ENCODE assay signal across 8 mouse cellular contexts in genomic region chr7:19149626-19150025, GRCm38 (mm10). TPM values are rescaled to one million over a fixed set of nuclear protein-coding genes. Genes with fewer than 3 reads are reported as not detected.
DNase-seq lines count a peak whose midpoint lies in the region; ATAC-seq and TF ChIP-seq lines count a peak whose summit lies in the region.

Gene Snrpd2, plus strand, starts transcription at chr7:19149722.

- no peak for TF ChIP-seq CTCF in CH12.LX (conservative IDR thresholded peaks at IDR 0.05 in 1 of 2, IDR thresholded peaks at IDR 0.05 in 1 of 2; ENCODE audit: low read depth in 2 of 2, low read length in 2 of 2)
- TF ChIP-seq CTCF in testis, adult 2 months (IDR thresholded peaks at IDR 0.05; ENCODE audit: control insufficient read depth, insufficient read depth, insufficient replicate concordance, low read depth, low read length), result no peak

- in situ Hi-C loops in CH12.LX (cut with MboI; ENCODE audit: low pct_ligation_motif_present, low pct_unique_long_range_greater_than_20kb, low sequenced_read_pairs), result no loop called here

- peak; percentile 97 for DNase-seq in CH12.LX (ENCODE audit: extremely low read depth)
- DNase-seq in c-Kit-positive CD71-positive TER-119-negative erythroid progenitor cells, embryonic 14.5 days (ENCODE audit: low read depth), result peak; percentile 93
- peak; percentile 97 for DNase-seq in forebrain, embryonic 11.5 days (ENCODE audit: low spot score)
- DNase-seq in kidney, postnatal 4 days, result peak; percentile 99 to 100

- H3K27ac ChIP-seq in CH12.LX (ENCODE audit: insufficient read depth, low read depth), result peak within 1 kb of the TSS; percentile 25
- peak within 1 kb of the TSS; percentile 76; the same call in 1 of the 2 replicates for H3K27ac ChIP-seq in forebrain, embryonic 11.5 days (ENCODE audit: low read depth, low read length)
- peak within 1 kb of the TSS; percentile 87 for H3K27ac ChIP-seq in heart, embryonic 16.5 days (ENCODE audit: low read length)
- peak within 1 kb of the TSS; percentile 85 for H3K27ac ChIP-seq in liver, embryonic 16.5 days (ENCODE audit: low read length)
- peak within 1 kb of the TSS; percentile 87 for H3K27ac ChIP-seq in neural tube, embryonic 13.5 days (replicated peaks)
- H3K27ac ChIP-seq in testis, adult 2 months (ENCODE audit: control insufficient read depth, insufficient read depth, low read depth, low read length), result peak within 1 kb of the TSS; percentile 95

- no peak for TF ChIP-seq EP300 in CH12.LX (IDR thresholded peaks at IDR 0.05; ENCODE audit: low read length)

- peak; percentile 95 for TF ChIP-seq POLR2A in CH12.LX (IDR thresholded peaks at IDR 0.05; ENCODE audit: low read depth, low read length)
- TF ChIP-seq POLR2A in testis, adult 2 months (IDR thresholded peaks at IDR 0.05; ENCODE audit: control insufficient read depth, low read depth, low read length), result peak; percentile 90

- under 1% methylated on average over 24 of the region's 24 CpGs for WGBS in forebrain, embryonic 11.5 days
- WGBS in heart, embryonic 16.5 days, result under 1% methylated on average over 24 of the region's 24 CpGs
- WGBS in liver, embryonic 16.5 days (ENCODE audit: insufficient replicate concordance), result under 1% methylated on average over 24 of the region's 24 CpGs
- whole genome bisulfite sequencing in neural tube, embryonic 13.5 days, result 0% methylated on average over 24 of the region's 24 CpGs

- H3K9ac ChIP-seq in CH12.LX (ENCODE audit: insufficient read depth, low read depth), result peak within 1 kb of the TSS; percentile 97
- H3K9ac ChIP-seq in forebrain, embryonic 11.5 days (ENCODE audit: low read length), result peak within 1 kb of the TSS; percentile 66
- peak within 1 kb of the TSS; percentile 79 for H3K9ac ChIP-seq in heart, embryonic 16.5 days (ENCODE audit: low read length)
- peak within 1 kb of the TSS; percentile 67 for H3K9ac ChIP-seq in liver, embryonic 16.5 days (ENCODE audit: low read depth, low read length)
- H3K9ac ChIP-seq in neural tube, embryonic 13.5 days, result peak within 1 kb of the TSS; percentile 80

- peak within 1 kb of the TSS; percentile 62 to 97 (median 85) for H3K4me3 ChIP-seq in CH12.LX (replicated peaks in 1 of 3; ENCODE audit: low read depth in 2 of 3, low read length in 2 of 3, poor library complexity in 1 of 3)
- H3K4me3 ChIP-seq in forebrain, embryonic 11.5 days (ENCODE audit: low read depth, low read length), result peak within 1 kb of the TSS; percentile 52
- H3K4me3 ChIP-seq in heart, embryonic 16.5 days (ENCODE audit: low read length), result peak within 1 kb of the TSS; percentile 79
- peak within 1 kb of the TSS; percentile 69 for H3K4me3 ChIP-seq in liver, embryonic 16.5 days (ENCODE audit: low read depth, low read length)
- peak within 1 kb of the TSS; percentile 53 for H3K4me3 ChIP-seq in neural tube, embryonic 13.5 days
- peak within 1 kb of the TSS; percentile 91 for H3K4me3 ChIP-seq in testis, adult 2 months (ENCODE audit: control insufficient read depth, low read depth, low read length)

- peak within 1 kb of the TSS; percentile 92 for H3K4me2 ChIP-seq in CH12.LX (ENCODE audit: insufficient read depth, low read depth, poor library complexity, severe bottlenecking)
- H3K4me2 ChIP-seq in forebrain, embryonic 11.5 days (ENCODE audit: low read depth, low read length, severe bottlenecking), result peak within 1 kb of the TSS; percentile 92
- H3K4me2 ChIP-seq in heart, embryonic 16.5 days (ENCODE audit: low read depth, low read length), result peak within 1 kb of the TSS; percentile 90
- H3K4me2 ChIP-seq in liver, embryonic 16.5 days (ENCODE audit: low read depth, low read length), result peak within 1 kb of the TSS; percentile 97
- H3K4me2 ChIP-seq in neural tube, embryonic 13.5 days, result peak within 1 kb of the TSS; percentile 97

- no peak for TF ChIP-seq RAD21 in CH12.LX (IDR thresholded peaks at IDR 0.05; ENCODE audit: low read depth, low read length)

- peaks cover 6 to 39% of the 10 kb centered on the region in 2 experiments for H3K4me1 ChIP-seq in CH12.LX (ENCODE audit: control insufficient read depth in 1 of 2, insufficient read depth in 2 of 2)
- peaks cover 15% of the 10 kb centered on the region for H3K4me1 ChIP-seq in forebrain, embryonic 11.5 days (replicated peaks; ENCODE audit: control insufficient read depth, insufficient read depth, low read length)
- peaks cover 13% of the 10 kb centered on the region for H3K4me1 ChIP-seq in heart, embryonic 16.5 days (ENCODE audit: control insufficient read depth, insufficient read depth, low read length)
- H3K4me1 ChIP-seq in liver, embryonic 16.5 days (ENCODE audit: control insufficient read depth, low read depth, low read length), result peaks cover 16% of the 10 kb centered on the region
- peaks cover 30% of the 10 kb centered on the region for H3K4me1 ChIP-seq in neural tube, embryonic 13.5 days (replicated peaks)
- H3K4me1 ChIP-seq in testis, adult 2 months (ENCODE audit: control insufficient read depth, insufficient read depth, low read length), result peaks cover 6% of the 10 kb centered on the region

- H3K9me3 ChIP-seq in CH12.LX (replicated peaks; ENCODE audit: low read length), result no peaks in the 10 kb centered on the region
- H3K9me3 ChIP-seq in forebrain, embryonic 11.5 days (ENCODE audit: control insufficient read depth, low read length), result no peaks in the 10 kb centered on the region
- H3K9me3 ChIP-seq in heart, embryonic 16.5 days (replicated peaks; ENCODE audit: control insufficient read depth, low read length), result no peaks in the 10 kb centered on the region
- H3K9me3 ChIP-seq in liver, embryonic 16.5 days (replicated peaks; ENCODE audit: control insufficient read depth, low read length), result no peaks in the 10 kb centered on the region
- no peaks in the 10 kb centered on the region for H3K9me3 ChIP-seq in neural tube, embryonic 13.5 days

- H3K27me3 ChIP-seq in CH12.LX (replicated peaks), result no peaks in the 10 kb centered on the region
- H3K27me3 ChIP-seq in forebrain, embryonic 11.5 days (ENCODE audit: control insufficient read depth, insufficient read depth, low read length), result no peaks in the 10 kb centered on the region
- H3K27me3 ChIP-seq in heart, embryonic 16.5 days (ENCODE audit: control insufficient read depth, insufficient read depth, low read length), result no peaks in the 10 kb centered on the region
- H3K27me3 ChIP-seq in liver, embryonic 16.5 days (ENCODE audit: control insufficient read depth, insufficient read depth, low read depth, low read length), result no peaks in the 10 kb centered on the region
- no peaks in the 10 kb centered on the region for H3K27me3 ChIP-seq in neural tube, embryonic 13.5 days
- H3K27me3 ChIP-seq in testis, adult 2 months (ENCODE audit: control insufficient read depth, insufficient read depth, low read length), result no peaks in the 10 kb centered on the region

- peaks cover 46 to 63% of the 10 kb centered on the region in 2 experiments for H3K36me3 ChIP-seq in CH12.LX (replicated peaks in 1 of 2; ENCODE audit: control insufficient read depth in 1 of 2, insufficient read depth in 1 of 2, low read length in 1 of 2)
- no peaks in the 10 kb centered on the region; the same call in 1 of the 2 replicates for H3K36me3 ChIP-seq in forebrain, embryonic 11.5 days (ENCODE audit: control insufficient read depth, insufficient read depth, low read length)
- H3K36me3 ChIP-seq in heart, embryonic 16.5 days (ENCODE audit: control insufficient read depth, insufficient read depth), result peaks cover 17% of the 10 kb centered on the region
- H3K36me3 ChIP-seq in liver, embryonic 16.5 days (ENCODE audit: control insufficient read depth, insufficient read depth), result peaks cover 6% of the 10 kb centered on the region; the same call in 1 of the 2 replicates
- peaks cover 49% of the 10 kb centered on the region for H3K36me3 ChIP-seq in neural tube, embryonic 13.5 days
- peaks cover 4% of the 10 kb centered on the region for H3K36me3 ChIP-seq in testis, adult 2 months (ENCODE audit: control insufficient read depth, insufficient read depth, low read length)

- peaks cover 15% of the 10 kb centered on the region for H3K79me2 ChIP-seq in CH12.LX (replicated peaks; ENCODE audit: control insufficient read depth, extremely low read depth, insufficient read depth, poor library complexity, severe bottlenecking)

- ATAC-seq in forebrain, embryonic 11.5 days (replicated peaks; ENCODE audit: low FRiP score), result peak; percentile 93
- peak; percentile 87 for ATAC-seq in heart, embryonic 16.5 days (replicated peaks; ENCODE audit: extremely low read depth, insufficient read depth, low FRiP score)
- peak; percentile 86 for ATAC-seq in liver, embryonic 16.5 days (ENCODE audit: low read depth)
- ATAC-seq in neural tube, embryonic 13.5 days (ENCODE audit: low read depth), result peak; percentile 93

- dilution Hi-C loops in CH12.LX (cut with MboI; ENCODE audit: extremely low pct_ligation_motif_present, extremely low pct_unique_long_range_greater_than_20kb, low sequenced_read_pairs), result no loop called here

TF ChIP-seq in CH12.LX, 34 proteins besides CTCF, POLR2A, EP300 and RAD21 (continues in another document):
- peak; percentile 58; the same call in 1 of the 2 replicates for TF ChIP-seq IRF4 (IDR thresholded peaks at IDR 0.05; ENCODE audit: low read depth, low read length)
- no peak; the same call in 1 of the 2 replicates for TF ChIP-seq TCF12 (IDR thresholded peaks at IDR 0.05; ENCODE audit: low read depth, low read length)
- TF ChIP-seq TBP (conservative IDR thresholded peaks at IDR 0.05; ENCODE audit: low read depth, low read length), result 0 out of 2 replicates have a peak, but pooled peaks have one; percentile 83
- TF ChIP-seq E2F4 (IDR thresholded peaks at IDR 0.05; ENCODE audit: insufficient replicate concordance, low read depth, low read length), result no peak
- peak; percentile 90 for TF ChIP-seq SIN3A (IDR thresholded peaks at IDR 0.05; ENCODE audit: low read length)
- TF ChIP-seq PAX5 (IDR thresholded peaks at IDR 0.05; ENCODE audit: low read length), result no peak
- peak; percentile 91 for TF ChIP-seq MAX (IDR thresholded peaks at IDR 0.05; ENCODE audit: low read length)
- peak; percentile 85 for TF ChIP-seq NELFE (IDR thresholded peaks at IDR 0.05; ENCODE audit: low read depth, low read length)
- TF ChIP-seq JUN (IDR thresholded peaks at IDR 0.05; ENCODE audit: insufficient read depth, low read depth, low read length), result no peak
- no peak for TF ChIP-seq BHLHE40 (IDR thresholded peaks at IDR 0.05; ENCODE audit: low read depth, low read length)
- no peak for TF ChIP-seq ZC3H11A (IDR thresholded peaks at IDR 0.05; ENCODE audit: low read depth, low read length)
- TF ChIP-seq MAFK (IDR thresholded peaks at IDR 0.05; ENCODE audit: insufficient replicate concordance, low read length), result no peak

RNA-seq across cellular contexts. Expression of gene Snrpd2, which starts in this region (rescaled TPM):
- total RNA-seq in CH12.LX (2012; rRNA removed) (348 and 408 TPM in 2 replicates), CH12.LX (2014; rRNA removed) (178 and 213 TPM in 2 replicates)
- polyA plus RNA-seq in CH12.LX (2012; ENCODE audit: insufficient read length, low read depth), result 177 and 193 TPM in 2 replicates
- polyA plus RNA-seq in forebrain, embryonic 11.5 days (2014; fragmentation: Nextera tagmentation; extraction: Ambion mirVana), result 154 and 158 TPM in 2 replicates
- 84.3 and 93.8 TPM in 2 replicates for polyA plus RNA-seq in heart, embryonic 16.5 days (2015; fragmentation: Nextera tagmentation; extraction: Ambion mirVana)
- 47.9 and 54.4 TPM in 2 replicates for polyA plus RNA-seq in liver, embryonic 16.5 days (2015; fragmentation: Nextera tagmentation; extraction: Ambion mirVana)
- 108 and 118 TPM in 2 replicates for polyA plus RNA-seq in neural tube, embryonic 13.5 days (2015; fragmentation: Nextera tagmentation; extraction: Ambion mirVana)
- polyA plus RNA-seq in testis, adult 2 months (2012; rRNA removed), result 135 and 140 TPM in 2 replicates

Comparison
In these comparisons a context has a peak if more than half of its experiments do, and no peak if none do; other contexts are left out.
1. Peak in every context shown above with its lines: DNase-seq, ATAC-seq, H3K4me3 ChIP-seq and H3K27ac ChIP-seq.
2. H3K27ac ChIP-seq: peak in every context shown above with its lines; median percentile 95 in testis, adult 2 months; 87 in heart, embryonic 16.5 days; 87 in neural tube, embryonic 13.5 days; 85 in liver, embryonic 16.5 days; 76 in forebrain, embryonic 11.5 days; 25 in CH12.LX.